Mouse (Mus musculus): ENCODE results near the gene Ccdc81. TPM values are rescaled to one million over a fixed set of nuclear protein-coding genes. Genes with fewer than 3 reads are reported as not detected.
A peak's percentile ranks its signal among the peaks of the same experiment; 100 is the strongest.

Gene Ccdc81
- polyA plus RNA-seq, 1 experiment = 0.24 TPM

GRCm38 (mm10) chr7:89842404-89842715 lies 61.1 kb downstream of the Ccdc81 start:
- Histone ChIP-seq H3K9ac (ENCODE audit: low read depth, poor library complexity, severe bottlenecking) (no peak overlapping the region), H3K27me3 (ENCODE audit: control insufficient read depth, insufficient read depth, low read length, poor library complexity, severe bottlenecking) (no peaks in the 10 kb centered on the region), H3K4me1 (ENCODE audit: control insufficient read depth, insufficient read depth, low read length) (no peaks in the 10 kb centered on the region), H3K4me3 (ENCODE audit: low read depth, low read length) (no peak overlapping the region), H3K9me3 (replicated peaks; ENCODE audit: control insufficient read depth, insufficient read depth, low read length, poor library complexity, severe bottlenecking) (no peaks in the 10 kb centered on the region), H3K36me3 (ENCODE audit: control insufficient read depth, insufficient read depth, low read length, poor library complexity, severe bottlenecking) (no peaks in the 10 kb centered on the region), H3K27ac (ENCODE audit: insufficient read depth, low read length) (no peak overlapping the region)
- TF ChIP-seq EP300 (IDR thresholded peaks at IDR 0.05; ENCODE audit: insufficient read depth, low read depth, low read length) (no peak), POLR2A (IDR thresholded peaks at IDR 0.05; ENCODE audit: insufficient read depth, low read length) (no peak), CTCF (IDR thresholded peaks at IDR 0.05; ENCODE audit: low read depth, low read length) (no peak)

DNA sequence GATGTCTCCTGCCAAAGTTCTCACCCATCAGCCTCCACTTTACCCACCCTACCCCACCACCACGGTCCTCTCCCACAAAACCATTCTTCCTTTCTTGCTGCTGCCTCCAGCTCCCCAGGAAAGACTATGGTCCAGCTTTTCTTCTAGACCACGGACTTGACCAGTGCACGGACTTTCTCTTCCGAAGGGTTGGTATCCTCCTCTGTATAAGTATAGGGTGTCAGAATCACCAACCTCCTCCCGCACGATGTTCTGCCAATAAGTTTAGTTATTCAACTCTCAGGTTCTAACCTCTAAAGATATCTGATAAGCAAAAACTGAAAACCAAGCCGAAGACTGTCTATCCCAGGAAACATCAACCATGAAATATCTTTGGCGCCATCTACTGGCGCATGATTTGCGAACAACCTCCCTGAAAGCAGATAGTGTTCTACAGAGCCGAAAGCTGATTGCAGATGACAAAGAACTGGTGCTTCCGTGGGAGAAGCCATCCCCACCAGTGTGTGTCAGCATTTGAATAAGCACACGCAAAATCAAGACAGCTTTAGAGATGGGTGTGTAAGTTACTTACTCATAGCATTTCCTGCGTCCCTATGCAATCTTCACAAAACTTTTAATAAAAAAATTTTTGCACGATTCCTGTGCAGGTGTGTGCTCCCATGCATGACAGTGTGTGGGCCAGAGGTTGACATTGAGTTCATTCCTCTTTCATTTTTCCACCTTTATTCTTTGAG lies 61.6 kb downstream of the Ccdc81 start:
- H3K36me3 ChIP-seq (ENCODE audit: control insufficient read depth, insufficient read depth, low read length, poor library complexity, severe bottlenecking) = no peaks in the 10 kb centered on the region
- no peak overlapping the region for H3K9ac ChIP-seq (ENCODE audit: low read depth, poor library complexity, severe bottlenecking)
- TF ChIP-seq CTCF (IDR thresholded peaks at IDR 0.05; ENCODE audit: low read depth, low read length) (peak; percentile 29), EP300 (IDR thresholded peaks at IDR 0.05; ENCODE audit: insufficient read depth, low read depth, low read length) (no peak), POLR2A (IDR thresholded peaks at IDR 0.05; ENCODE audit: insufficient read depth, low read length) (no peak)
- H3K4me3 ChIP-seq (ENCODE audit: low read depth, low read length) = no peak overlapping the region
- no peaks in the 10 kb centered on the region for H3K27me3 ChIP-seq (ENCODE audit: control insufficient read depth, insufficient read depth, low read length, poor library complexity, severe bottlenecking)
- H3K27ac ChIP-seq (ENCODE audit: insufficient read depth, low read length) = no peak overlapping the region
- H3K4me1 ChIP-seq (ENCODE audit: control insufficient read depth, insufficient read depth, low read length) = no peaks in the 10 kb centered on the region
- no peaks in the 10 kb centered on the region for H3K9me3 ChIP-seq (replicated peaks; ENCODE audit: control insufficient read depth, insufficient read depth, low read length, poor library complexity, severe bottlenecking)

GRCm38 (mm10) chr7:89839721-89840120 lies 63.7 kb downstream of the Ccdc81 start:
- TF ChIP-seq CTCF (IDR thresholded peaks at IDR 0.05; ENCODE audit: low read depth, low read length) (no peak), POLR2A (IDR thresholded peaks at IDR 0.05; ENCODE audit: insufficient read depth, low read length) (no peak), EP300 (IDR thresholded peaks at IDR 0.05; ENCODE audit: insufficient read depth, low read depth, low read length) (no peak)
- Histone ChIP-seq H3K9me3 (replicated peaks; ENCODE audit: control insufficient read depth, insufficient read depth, low read length, poor library complexity, severe bottlenecking) (no peaks in the 10 kb centered on the region), H3K27ac (ENCODE audit: insufficient read depth, low read length) (no peak overlapping the region), H3K27me3 (ENCODE audit: control insufficient read depth, insufficient read depth, low read length, poor library complexity, severe bottlenecking) (no peaks in the 10 kb centered on the region), H3K9ac (ENCODE audit: low read depth, poor library complexity, severe bottlenecking) (no peak overlapping the region), H3K36me3 (ENCODE audit: control insufficient read depth, insufficient read depth, low read length, poor library complexity, severe bottlenecking) (no peaks in the 10 kb centered on the region), H3K4me3 (ENCODE audit: low read depth, low read length) (no peak overlapping the region), H3K4me1 (ENCODE audit: control insufficient read depth, insufficient read depth, low read length) (no peaks in the 10 kb centered on the region)

- TF ChIP-seq POLR2A (IDR thresholded peaks at IDR 0.05; ENCODE audit: insufficient read depth, low read length) (no peak), EP300 (IDR thresholded peaks at IDR 0.05; ENCODE audit: insufficient read depth, low read depth, low read length) (no peak), CTCF (IDR thresholded peaks at IDR 0.05; ENCODE audit: low read depth, low read length) (no peak)
- Histone ChIP-seq H3K9me3 (replicated peaks; ENCODE audit: control insufficient read depth, insufficient read depth, low read length, poor library complexity, severe bottlenecking) (no peaks in the 10 kb centered on the region), H3K4me1 (ENCODE audit: control insufficient read depth, insufficient read depth, low read length) (no peaks in the 10 kb centered on the region), H3K4me3 (ENCODE audit: low read depth, low read length) (no peak overlapping the region), H3K36me3 (ENCODE audit: control insufficient read depth, insufficient read depth, low read length, poor library complexity, severe bottlenecking) (no peaks in the 10 kb centered on the region), H3K9ac (ENCODE audit: low read depth, poor library complexity, severe bottlenecking) (no peak overlapping the region), H3K27me3 (ENCODE audit: control insufficient read depth, insufficient read depth, low read length, poor library complexity, severe bottlenecking) (no peaks in the 10 kb centered on the region), H3K27ac (ENCODE audit: insufficient read depth, low read length) (no peak overlapping the region)
Measured at GRCm38 (mm10) chr7:89837841-89838240, 65.6 kb downstream of the Ccdc81 start.

- Histone ChIP-seq H3K27me3 (ENCODE audit: control insufficient read depth, insufficient read depth, low read length, poor library complexity, severe bottlenecking) (no peaks in the 10 kb centered on the region), H3K4me3 (ENCODE audit: low read depth, low read length) (no peak overlapping the region), H3K4me1 (ENCODE audit: control insufficient read depth, insufficient read depth, low read length) (no peaks in the 10 kb centered on the region), H3K9me3 (replicated peaks; ENCODE audit: control insufficient read depth, insufficient read depth, low read length, poor library complexity, severe bottlenecking) (no peaks in the 10 kb centered on the region), H3K9ac (ENCODE audit: low read depth, poor library complexity, severe bottlenecking) (no peak overlapping the region), H3K27ac (ENCODE audit: insufficient read depth, low read length) (no peak overlapping the region), H3K36me3 (ENCODE audit: control insufficient read depth, insufficient read depth, low read length, poor library complexity, severe bottlenecking) (no peaks in the 10 kb centered on the region)
- TF ChIP-seq CTCF (IDR thresholded peaks at IDR 0.05; ENCODE audit: low read depth, low read length) (no peak), EP300 (IDR thresholded peaks at IDR 0.05; ENCODE audit: insufficient read depth, low read depth, low read length) (no peak), POLR2A (IDR thresholded peaks at IDR 0.05; ENCODE audit: insufficient read depth, low read length) (no peak)
Measured at GRCm38 (mm10) chr7:89836676-89837075, 66.8 kb downstream of the Ccdc81 start.

DNA sequence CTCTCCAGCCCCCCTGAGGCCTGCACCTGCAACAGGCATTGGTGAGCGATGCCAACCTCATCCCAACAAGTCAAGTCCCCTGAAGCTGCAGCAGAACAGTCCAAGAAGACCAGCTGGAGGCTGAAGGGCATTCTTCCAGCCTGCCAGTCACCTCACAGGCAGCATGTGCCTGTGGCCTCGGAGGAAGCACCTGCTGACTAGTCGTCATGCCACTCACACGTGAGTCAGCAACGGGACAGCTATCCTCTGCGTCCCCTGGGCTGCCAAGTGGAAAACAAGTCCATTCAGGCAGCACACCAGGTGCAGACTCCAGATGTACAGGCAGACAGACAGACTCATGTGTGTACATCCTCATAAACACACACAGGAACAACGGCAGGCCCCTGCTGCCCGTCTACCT lies 67.9 kb downstream of the Ccdc81 start:
- no peak for TF ChIP-seq CTCF (IDR thresholded peaks at IDR 0.05; ENCODE audit: low read depth, low read length)
- no peak for TF ChIP-seq POLR2A (IDR thresholded peaks at IDR 0.05; ENCODE audit: insufficient read depth, low read length)
- TF ChIP-seq EP300 (IDR thresholded peaks at IDR 0.05; ENCODE audit: insufficient read depth, low read depth, low read length) = no peak
- Histone ChIP-seq H3K27ac (ENCODE audit: insufficient read depth, low read length) (no peak overlapping the region), H3K9ac (ENCODE audit: low read depth, poor library complexity, severe bottlenecking) (no peak overlapping the region), H3K4me3 (ENCODE audit: low read depth, low read length) (no peak overlapping the region), H3K9me3 (replicated peaks; ENCODE audit: control insufficient read depth, insufficient read depth, low read length, poor library complexity, severe bottlenecking) (no peaks in the 10 kb centered on the region), H3K4me1 (ENCODE audit: control insufficient read depth, insufficient read depth, low read length) (no peaks in the 10 kb centered on the region), H3K27me3 (ENCODE audit: control insufficient read depth, insufficient read depth, low read length, poor library complexity, severe bottlenecking) (no peaks in the 10 kb centered on the region), H3K36me3 (ENCODE audit: control insufficient read depth, insufficient read depth, low read length, poor library complexity, severe bottlenecking) (no peaks in the 10 kb centered on the region)

Data from ES-Bruce4 (cell line).